Mouse (Mus musculus) megakaryocyte, embryonic 14.5 days (primary cell): ENCODE data around the gene Dnaaf3. TPM values are rescaled to one million over a fixed set of nuclear protein-coding genes. Genes with fewer than 3 reads are reported as not detected.
"Not testable (repeated sequence)": the region's sequence is repeated elsewhere in the genome, so short reads cannot be mapped to it uniquely, and the experiment has no call there.

Source experiments
- H3K27me3 ChIP-seq: replicated peaks from 2 replicates; pipeline ENCODE3; 2012; ENCODE audit warnings: inconsistent platforms
- H3K36me3 ChIP-seq: replicated peaks from 2 replicates; pipeline ENCODE3; 2012; ENCODE audit warnings: low read length, inconsistent platforms, mixed read lengths
- H3K4me1 ChIP-seq: 2 replicates; pipeline ENCODE4 v1.6.1; 2012; ENCODE audit warnings: inconsistent platforms
- H3K4me3 ChIP-seq: replicated peaks from 2 replicates; pipeline ENCODE3; 2012; ENCODE audit warnings: moderate library complexity, mild to moderate bottlenecking, inconsistent platforms
- H3K9me3 ChIP-seq: 2 replicates; pipeline ENCODE4 v1.6.1; 2012; ENCODE audit warnings: inconsistent platforms
- FLI1 ChIP-seq: IDR thresholded peaks from 2 replicates; pipeline ENCODE4 v1.6.1; 2012; ENCODE audit warnings: low read length, inconsistent platforms, mixed read lengths
- GATA1 ChIP-seq: IDR thresholded peaks from 3 replicates; pipeline ENCODE4 v1.6.1; 2012; ENCODE audit warnings: mixed read lengths, low read length, inconsistent platforms, borderline replicate concordance
- polyA plus RNA-seq: library from polyadenylated mRNA; stranded (reverse); fragments of >175 nt; gene quantifications from 2 replicates; pipeline ENCODE4 v1.2.3, GENCODE M21; 2012; ENCODE audit warnings: low replicate concordance; ENCODE audit not compliant: insufficient read depth

The Dnaaf3 gene
- polyA plus RNA-seq: 1.3 and 5.0 TPM in 2 replicates

- H3K4me1 ChIP-seq: peaks cover 18% of the 10 kb centered on the region
- H3K36me3 ChIP-seq: no peaks in the 10 kb centered on the region
- H3K9me3 ChIP-seq: no peaks in the 10 kb centered on the region
- H3K4me3 ChIP-seq: peak within 1 kb of the TSS; percentile 79
- H3K27me3 ChIP-seq: peaks cover 38% of the 10 kb centered on the region
- TF ChIP-seq FLI1 (no peak), GATA1 (no peak)
Observed at GRCm38 (mm10) chr7:4532005-4532729, at the start of gene Dnaaf3. TSS of gene Dnaaf3 (minus strand) at chr7:4532453.

GRCm38 (mm10) chr7:4581481-4581880 is 49.2 kb upstream of the Dnaaf3 start:
- H3K4me1 ChIP-seq, H3K9me3 ChIP-seq, H3K36me3 ChIP-seq, H3K4me3 ChIP-seq, H3K27me3 ChIP-seq: not testable (repeated sequence)

GRCm38 (mm10) chr7:4572361-4572760 is 40.1 kb upstream of the Dnaaf3 start:
- H3K27me3 ChIP-seq, H3K9me3 ChIP-seq, H3K4me1 ChIP-seq, H3K4me3 ChIP-seq, H3K36me3 ChIP-seq: not testable (repeated sequence)

- Histone ChIP-seq H3K36me3 (no peaks in the 10 kb centered on the region), H3K9me3 (no peaks in the 10 kb centered on the region), H3K4me3 (no peak overlapping the region), H3K4me1 (no peaks in the 10 kb centered on the region), H3K27me3 (peaks cover 10% of the 10 kb centered on the region)
- no peak for TF ChIP-seq FLI1
- TF ChIP-seq GATA1: no peak
Observed at GRCm38 (mm10) chr7:4562660-4563059, 30.4 kb upstream of the Dnaaf3 start.

GRCm38 (mm10) chr7:4557167-4557560 is 24.9 kb upstream of the Dnaaf3 start:
- H3K4me1 ChIP-seq: peaks cover 6% of the 10 kb centered on the region; the same call in 1 of the 2 replicates
- no peak overlapping the region for H3K4me3 ChIP-seq
- H3K36me3 ChIP-seq: no peaks in the 10 kb centered on the region
- H3K9me3 ChIP-seq: no peaks in the 10 kb centered on the region
- peaks cover 36% of the 10 kb centered on the region for H3K27me3 ChIP-seq
- TF ChIP-seq GATA1 (no peak), FLI1 (no peak)

- TF ChIP-seq FLI1 (no peak), GATA1 (no peak)
- H3K36me3 ChIP-seq: no peaks in the 10 kb centered on the region
- H3K27me3 ChIP-seq: peaks cover 38% of the 10 kb centered on the region
- no peak overlapping the region for H3K4me3 ChIP-seq
- no peaks in the 10 kb centered on the region for H3K9me3 ChIP-seq
- peaks cover 6% of the 10 kb centered on the region; the same call in 1 of the 2 replicates for H3K4me1 ChIP-seq
Observed at GRCm38 (mm10) chr7:4556256-4557166, 24.3 kb upstream of the Dnaaf3 start.

GRCm38 (mm10) chr7:4547221-4547641 is 15.0 kb upstream of the Dnaaf3 start, which contains the start of gene Syt5:
TSS of gene Syt5 (minus strand) at chr7:4547541.
- Histone ChIP-seq H3K4me3 (peak within 1 kb of the TSS; percentile 50), H3K9me3 (no peaks in the 10 kb centered on the region), H3K4me1 (peaks cover 12% of the 10 kb centered on the region), H3K36me3 (no peaks in the 10 kb centered on the region), H3K27me3 (peaks cover 68% of the 10 kb centered on the region)
- TF ChIP-seq GATA1 (no peak), FLI1 (no peak)

- Histone ChIP-seq H3K9me3 (no peaks in the 10 kb centered on the region), H3K4me3 (no peak overlapping the region), H3K4me1 (peaks cover 12% of the 10 kb centered on the region), H3K36me3 (no peaks in the 10 kb centered on the region), H3K27me3 (peaks cover 65% of the 10 kb centered on the region)
- TF ChIP-seq FLI1: no peak
- no peak for TF ChIP-seq GATA1
Observed at GRCm38 (mm10) chr7:4546591-4547131, 14.4 kb upstream of the Dnaaf3 start.

- no peak overlapping the region for H3K4me3 ChIP-seq
- H3K36me3 ChIP-seq: no peaks in the 10 kb centered on the region
- TF ChIP-seq GATA1 (no peak), FLI1 (no peak)
- H3K27me3 ChIP-seq: peaks cover 61% of the 10 kb centered on the region
- H3K9me3 ChIP-seq: no peaks in the 10 kb centered on the region
- peaks cover 12% of the 10 kb centered on the region for H3K4me1 ChIP-seq
Observed at GRCm38 (mm10) chr7:4546050-4546449, 13.8 kb upstream of the Dnaaf3 start.

- H3K36me3 ChIP-seq: no peaks in the 10 kb centered on the region
- peaks cover 56% of the 10 kb centered on the region for H3K27me3 ChIP-seq
- H3K9me3 ChIP-seq: no peaks in the 10 kb centered on the region
- no peak overlapping the region for H3K4me3 ChIP-seq
- peaks cover 10% of the 10 kb centered on the region for H3K4me1 ChIP-seq
- TF ChIP-seq FLI1 (no peak), GATA1 (no peak)
Observed at GRCm38 (mm10) chr7:4542013-4542412, 9.8 kb upstream of the Dnaaf3 start.
